Mouse (Mus musculus) left cerebral cortex, adult 2 months (tissue): ENCODE measurements at regions not wholly inside any gene's neighbourhood (a gene's known extent, or its start where the extent isn't known, plus 50 kb on each side); places are given as distances from the start of the nearest gene placed in this dataset.
"Not testable (repeated sequence)": the region's sequence is repeated elsewhere in the genome, so short reads cannot be mapped to it uniquely, and the experiment has no call there.

Source experiments
- DNase-seq, 2 experiments: peaks; one replicate each; pipeline ENCODE4 v3.0.0; 2021 to 2022; ENCODE audit warnings: low spot score in 2 of 2, mixed read lengths in 1 of 2; ENCODE audit errors: extremely low spot score in 1 of 2
- H3K27ac ChIP-seq: fragments of 200-600 bp; 2 replicates; pipeline ENCODE4 v1.8.1; 2022
- H3K4me3 ChIP-seq: fragments of 200-600 bp; 2 replicates; pipeline ENCODE4 v1.8.1; 2022
- CTCF ChIP-seq: fragments of 200-600 bp; IDR thresholded peaks from 2 replicates; pipeline ENCODE4 v1.8.1; 2022; ENCODE audit warnings: antibody characterized with exemption, mild to moderate bottlenecking, moderate library complexity
- intact Hi-C: fragments of 180-260 bp; cut with DNase I; formaldehyde crosslinking; loops from one replicate; pipeline ENCODE4 v1.15.1; 2025

- no peak overlapping the region for H3K27ac ChIP-seq
- intact Hi-C loops = no loop called here
- no peak overlapping the region for H3K4me3 ChIP-seq
- DNase-seq = no peak
- no peak for TF ChIP-seq CTCF
Observed at GRCm38 (mm10) chr1:137254634-137255033, 294.4 kb upstream of the Nr5a2 start.

- no peak for TF ChIP-seq CTCF
- H3K27ac ChIP-seq = no peak overlapping the region
- intact Hi-C loops = loop anchor here (5.0 kb wide), 1 partner anchor 275 kb away; no protein-coding TSS in a partner anchor
- DNase-seq = no peak
- no peak overlapping the region for H3K4me3 ChIP-seq
Observed at GRCm38 (mm10) chr1:137227098-137227485, 266.8 kb upstream of the Nr5a2 start.

- peak; percentile 29 for TF ChIP-seq CTCF
- intact Hi-C loops = loop anchor here (5.0 kb wide), 1 partner anchor 274 kb away; no protein-coding TSS in a partner anchor
Observed at GRCm38 (mm10) chr1:137226479-137227097, 266.3 kb upstream of the Nr5a2 start.

GRCm38 (mm10) chr1:137225418-137225817, 265.2 kb upstream of the Nr5a2 start:
- Histone ChIP-seq H3K4me3 (no peak overlapping the region), H3K27ac (no peak overlapping the region)
- intact Hi-C loops = loop anchor here (2.0 to 5.0 kb wide), 2 partner anchors 273 to 675 kb away; no protein-coding TSS in a partner anchor
- peak; percentile 24 to 39 for DNase-seq
- TF ChIP-seq CTCF = peak; percentile 76

More at GRCm38 (mm10) chr1:137226479-137227097, 266.3 kb upstream of the Nr5a2 start:
- no peak overlapping the region for H3K27ac ChIP-seq
- no peak overlapping the region for H3K4me3 ChIP-seq
- DNase-seq = no peak

GRCm38 (mm10) chr1:137223052-137223451, 262.8 kb upstream of the Nr5a2 start:
- no peak for DNase-seq
- intact Hi-C loops = loop anchor here (5.0 kb wide), 1 partner anchor 481 kb away; no protein-coding TSS in a partner anchor
- H3K4me3 ChIP-seq = no peak overlapping the region
- no peak for TF ChIP-seq CTCF
- H3K27ac ChIP-seq = no peak overlapping the region

GRCm38 (mm10) chr1:137221087-137222057, 261.1 kb upstream of the Nr5a2 start:
- no peak for TF ChIP-seq CTCF
- Histone ChIP-seq H3K27ac (no peak overlapping the region), H3K4me3 (peak overlapping the region; percentile 37)
- intact Hi-C loops = loop anchor here (5.0 kb wide), 1 partner anchor 479 kb away; no protein-coding TSS in a partner anchor
- DNase-seq = no peak

- no peak for DNase-seq
- TF ChIP-seq CTCF = no peak
- no peak overlapping the region for H3K4me3 ChIP-seq
- intact Hi-C loops = loop anchor here (5.0 kb wide), 1 partner anchor 478 kb away; no protein-coding TSS in a partner anchor
- no peak overlapping the region for H3K27ac ChIP-seq
Observed at GRCm38 (mm10) chr1:137220226-137220625, 260.0 kb upstream of the Nr5a2 start.

- DNase-seq = no peak
- TF ChIP-seq CTCF = no peak
- intact Hi-C loops = no loop called here
- Histone ChIP-seq H3K4me3 (no peak overlapping the region), H3K27ac (no peak overlapping the region)
Observed at GRCm38 (mm10) chr1:137218611-137219010, 258.4 kb upstream of the Nr5a2 start.

- intact Hi-C loops = no loop called here
- peak; percentile 27 for TF ChIP-seq CTCF
- Histone ChIP-seq H3K4me3 (no peak overlapping the region), H3K27ac (no peak overlapping the region)
- no peak for DNase-seq
Observed at GRCm38 (mm10) chr1:137218096-137218495, 257.8 kb upstream of the Nr5a2 start.

- intact Hi-C loops = no loop called here
- DNase-seq = no peak
- Histone ChIP-seq H3K4me3 (no peak overlapping the region), H3K27ac (no peak overlapping the region)
- TF ChIP-seq CTCF = no peak
Observed at GRCm38 (mm10) chr1:137217206-137217605, 257.0 kb upstream of the Nr5a2 start.

- H3K27ac ChIP-seq, DNase-seq, intact Hi-C loops, H3K4me3 ChIP-seq: not testable (repeated sequence)
Observed at GRCm38 (mm10) chr1:137214328-137214727, 254.1 kb upstream of the Nr5a2 start.

- H3K4me3 ChIP-seq = no peak overlapping the region
- no peak overlapping the region for H3K27ac ChIP-seq
- DNase-seq = no peak
- intact Hi-C loops = no loop called here
- no peak for TF ChIP-seq CTCF
Observed at GRCm38 (mm10) chr1:137213717-137214116, 253.5 kb upstream of the Nr5a2 start.
